Mouse (Mus musculus) embryonic facial prominence, embryonic 14.5 days (tissue): Measurements from ENCODE around the gene Sipa1. TPM values are rescaled to one million over a fixed set of nuclear protein-coding genes. Genes with fewer than 3 reads are reported as not detected.

Source experiments
- ATAC-seq: fragments of 200-750 bp; cut with Nextera tagmentation; 2 replicates; pipeline ENCODE4 v1.8.0; 2017; ENCODE audit warnings: low read depth, moderate number of reproducible peaks, moderate TSS enrichment
- DNase-seq: peaks from one replicate; pipeline ENCODE4 v3.0.0-alpha.2; 2015; ENCODE audit warnings: low spot score
- H3K27ac ChIP-seq: fragments of 300-500 bp; sonication (generic); replicated peaks from 2 replicates; pipeline ENCODE4 v1.5.1; 2014; ENCODE audit warnings: low read depth, mild to moderate bottlenecking, low read length, moderate library complexity
- H3K27me3 ChIP-seq: fragments of 300-500 bp; sonication (generic); replicated peaks from 2 replicates; pipeline ENCODE4 v1.6.1; 2014; ENCODE audit warnings: low read length; ENCODE audit not compliant: control insufficient read depth, insufficient read depth
- H3K36me3 ChIP-seq: fragments of 300-500 bp; sonication (generic); 2 replicates; pipeline ENCODE4 v1.6.1; 2014; ENCODE audit warnings: low read length, mixed read lengths; ENCODE audit not compliant: control insufficient read depth, insufficient read depth
- H3K4me1 ChIP-seq: fragments of 300-500 bp; sonication (generic); 2 replicates; pipeline ENCODE4 v1.6.1; 2014; ENCODE audit warnings: antibody characterized with exemption, low read length; ENCODE audit not compliant: control insufficient read depth, insufficient read depth
- H3K4me2 ChIP-seq: fragments of 300-500 bp; sonication (generic); 2 replicates; pipeline ENCODE4 v1.6.1; 2014; ENCODE audit warnings: low read depth, mild to moderate bottlenecking, low read length, moderate library complexity, mixed read lengths
- H3K4me3 ChIP-seq: fragments of 300-500 bp; sonication (generic); 2 replicates; pipeline ENCODE4 v1.5.1; 2014; ENCODE audit warnings: low read depth, mild to moderate bottlenecking, low read length
- H3K9ac ChIP-seq: fragments of 300-500 bp; sonication (generic); 2 replicates; pipeline ENCODE4 v1.6.1; 2014; ENCODE audit warnings: low read depth, mild to moderate bottlenecking, low read length, moderate library complexity, mixed read lengths
- H3K9me3 ChIP-seq: fragments of 300-500 bp; sonication (generic); 2 replicates; pipeline ENCODE4 v1.6.1; 2016; ENCODE audit warnings: low read length; ENCODE audit not compliant: control insufficient read depth
- WGBS: fragments of 180-500 bp; shearing (Covaris S2); extraction: QIAGEN DNeasy Blood & Tissue Kit; methylation state at CpG from one replicate; pipeline ENCODE4 v1.1.7; 2014; 5-methylcytosine and 5-hydroxymethylcytosine counted together
- polyA plus RNA-seq: library from polyadenylated mRNA; unstranded; fragments of >200 nt; fragmentation: Nextera tagmentation; extraction: Ambion mirVana; gene quantifications from 2 replicates; pipeline ENCODE4 v1.2.1, GENCODE M21; 2014

Gene Sipa1
- polyA plus RNA-seq, 1 experiment from 2014 or later: 24.4 TPM

GRCm38 (mm10) chr19:5641641-5642040 lies 21.9 kb downstream of the Sipa1 start:
- Histone ChIP-seq H3K4me3 (no peak overlapping the region), H3K9ac (no peak overlapping the region), H3K27ac (no peak overlapping the region), H3K27me3 (no peaks in the 10 kb centered on the region), H3K9me3 (no peaks in the 10 kb centered on the region), H3K4me1 (peaks cover 8% of the 10 kb centered on the region), H3K36me3 (peaks cover 77% of the 10 kb centered on the region), H3K4me2 (no peak overlapping the region)
- WGBS: 94% methylated on average over 8 of the region's 8 CpGs
- ATAC-seq (no peak), DNase-seq (no peak)

GRCm38 (mm10) chr19:5641021-5641420 lies 22.5 kb downstream of the Sipa1 start:
- 93% methylated on average over 17 of the region's 17 CpGs for WGBS
- DNase-seq: no peak
- peaks cover 12% of the 10 kb centered on the region for H3K4me1 ChIP-seq
- peaks cover 73% of the 10 kb centered on the region for H3K36me3 ChIP-seq
- ATAC-seq: no peak
- no peak overlapping the region for H3K27ac ChIP-seq
- H3K27me3 ChIP-seq: no peaks in the 10 kb centered on the region
- H3K4me3 ChIP-seq: no peak overlapping the region
- H3K9ac ChIP-seq: no peak overlapping the region
- no peaks in the 10 kb centered on the region for H3K9me3 ChIP-seq
- H3K4me2 ChIP-seq: no peak overlapping the region

- Histone ChIP-seq H3K36me3 (peaks cover 66% of the 10 kb centered on the region), H3K9ac (no peak overlapping the region), H3K9me3 (no peaks in the 10 kb centered on the region), H3K4me2 (no peak overlapping the region), H3K4me1 (peaks cover 12% of the 10 kb centered on the region), H3K4me3 (no peak overlapping the region), H3K27me3 (no peaks in the 10 kb centered on the region), H3K27ac (no peak overlapping the region)
- DNase-seq: no peak
- 72% methylated on average over 9 of the region's 9 CpGs for WGBS
- ATAC-seq: no peak
Measured at GRCm38 (mm10) chr19:5640339-5640738, 23.2 kb downstream of the Sipa1 start.

GRCm38 (mm10) chr19:5638416-5639005 lies 25.0 kb downstream of the Sipa1 start:
- peak overlapping the region; percentile 88; the same call in 1 of the 2 replicates for H3K27ac ChIP-seq
- peaks cover 12% of the 10 kb centered on the region for H3K4me1 ChIP-seq
- WGBS: 89% methylated on average over 18 of the region's 18 CpGs
- no peaks in the 10 kb centered on the region for H3K9me3 ChIP-seq
- peak overlapping the region; percentile 85 for H3K4me3 ChIP-seq
- peaks cover 48% of the 10 kb centered on the region for H3K36me3 ChIP-seq
- peak overlapping the region; percentile 87 for H3K9ac ChIP-seq
- peak overlapping the region; percentile 92 for H3K4me2 ChIP-seq
- H3K27me3 ChIP-seq: no peaks in the 10 kb centered on the region
- no peak for ATAC-seq
- no peak for DNase-seq

- H3K4me2 ChIP-seq: peak within 1 kb of the TSS; percentile 92
- 2% methylated on average over 44 of the region's 109 CpGs for WGBS
- ATAC-seq: peak; percentile 88
Measured at GRCm38 (mm10) chr19:5637069-5638047, 26.1 kb downstream of the Sipa1 start, which contains the start of gene Rela. Gene Rela, plus strand, starts transcription at chr19:5637483.

GRCm38 (mm10) chr19:5636571-5637041 lies 26.9 kb downstream of the Sipa1 start:
- Histone ChIP-seq H3K9me3 (no peaks in the 10 kb centered on the region), H3K36me3 (peaks cover 29% of the 10 kb centered on the region), H3K4me3 (peak overlapping the region; percentile 85), H3K9ac (peak overlapping the region; percentile 87), H3K27ac (peak overlapping the region; percentile 88), H3K4me2 (peak overlapping the region; percentile 92), H3K27me3 (no peaks in the 10 kb centered on the region), H3K4me1 (peaks cover 12% of the 10 kb centered on the region)
- ATAC-seq (no peak), DNase-seq (peak; percentile 22)
- WGBS: 36% methylated on average over 12 of the region's 12 CpGs

More at GRCm38 (mm10) chr19:5637069-5638047, 26.1 kb downstream of the Sipa1 start, which contains the start of gene Rela:
- Histone ChIP-seq H3K9me3 (no peaks in the 10 kb centered on the region), H3K4me1 (peaks cover 12% of the 10 kb centered on the region), H3K27me3 (no peaks in the 10 kb centered on the region), H3K4me3 (peak within 1 kb of the TSS; percentile 85), H3K9ac (peak within 1 kb of the TSS; percentile 87), H3K27ac (peak within 1 kb of the TSS; percentile 88), H3K36me3 (peaks cover 36% of the 10 kb centered on the region)
- DNase-seq: peak; percentile 91

- peaks cover 12% of the 10 kb centered on the region for H3K4me1 ChIP-seq
- 0 out of 2 replicates have a peak overlapping the region, but pooled peaks have one; percentile 85 for H3K4me3 ChIP-seq
- 73% methylated on average over 7 of the region's 7 CpGs for WGBS
- peak overlapping the region; percentile 92; the same call in 1 of the 2 replicates for H3K4me2 ChIP-seq
- no peak overlapping the region for H3K9ac ChIP-seq
- ATAC-seq (no peak), DNase-seq (no peak)
- H3K9me3 ChIP-seq: no peaks in the 10 kb centered on the region
- no peaks in the 10 kb centered on the region for H3K27me3 ChIP-seq
- peaks cover 24% of the 10 kb centered on the region for H3K36me3 ChIP-seq
- H3K27ac ChIP-seq: no peak overlapping the region
Measured at GRCm38 (mm10) chr19:5636036-5636570, 27.4 kb downstream of the Sipa1 start.

GRCm38 (mm10) chr19:5632120-5632519 lies 31.4 kb downstream of the Sipa1 start:
- Histone ChIP-seq H3K36me3 (no peaks in the 10 kb centered on the region), H3K4me3 (no peak overlapping the region), H3K27ac (no peak overlapping the region), H3K27me3 (no peaks in the 10 kb centered on the region), H3K9ac (no peak overlapping the region), H3K4me2 (no peak overlapping the region), H3K9me3 (no peaks in the 10 kb centered on the region), H3K4me1 (peaks cover 8% of the 10 kb centered on the region)
- DNase-seq: no peak
- WGBS: 59% methylated on average over 9 of the region's 9 CpGs
- no peak for ATAC-seq
